Mouse (Mus musculus) Patski (cell line): ENCODE results near the gene Usp36. TPM values are rescaled to one million over a fixed set of nuclear protein-coding genes. Genes with fewer than 3 reads are reported as not detected.
A peak's percentile ranks its signal among the peaks of the same experiment; 100 is the strongest.

Experiments
- ATAC-seq: fragments of 100-300 bp; one replicate; pipeline ENCODE4 v1.8.0; 2021
- CTCF ChIA-PET: fragments of 350-600 bp; sonication (Branson Sonifier 250); formaldehyde crosslinking; loops from one replicate; lab custom pipeline; 2022; ENCODE audit warnings: inconsistent platforms; lab: Charles Lee
- POLR2A ChIA-PET: fragments of 350-600 bp; sonication (Branson Sonifier 250); formaldehyde crosslinking; loops from one replicate; lab custom pipeline; 2022; ENCODE audit warnings: antibody characterized with exemption, inconsistent platforms; lab: Charles Lee
- DNase-seq: peaks from one replicate; pipeline ENCODE4 v3.0.0-alpha.2; 2011; ENCODE audit warnings: low read depth, low spot score
- H3K27me3 ChIP-seq: fragments of 371-371 bp; one replicate; pipeline ENCODE4 v1.5.1; 2021
- CTCF ChIP-seq: fragments of 100-300 bp; IDR thresholded peaks from one replicate; pipeline ENCODE4 v1.5.1; 2021
- in situ Hi-C: fragments of 300-500 bp; cut with MboI; formaldehyde crosslinking; loops from 3 replicates; pipeline ENCODE4 v1.11.1; 2018; ENCODE audit warnings: low pct_unique_long_range_greater_than_20kb, mixed read lengths
- polyA plus RNA-seq: library from polyadenylated mRNA; unstranded; gene quantifications from one replicate; pipeline ENCODE4 v1.2.3, GENCODE M21; 2021

Gene Usp36
- polyA plus RNA-seq, 1 experiment from 2014 or later: 26.0 TPM

DNA sequence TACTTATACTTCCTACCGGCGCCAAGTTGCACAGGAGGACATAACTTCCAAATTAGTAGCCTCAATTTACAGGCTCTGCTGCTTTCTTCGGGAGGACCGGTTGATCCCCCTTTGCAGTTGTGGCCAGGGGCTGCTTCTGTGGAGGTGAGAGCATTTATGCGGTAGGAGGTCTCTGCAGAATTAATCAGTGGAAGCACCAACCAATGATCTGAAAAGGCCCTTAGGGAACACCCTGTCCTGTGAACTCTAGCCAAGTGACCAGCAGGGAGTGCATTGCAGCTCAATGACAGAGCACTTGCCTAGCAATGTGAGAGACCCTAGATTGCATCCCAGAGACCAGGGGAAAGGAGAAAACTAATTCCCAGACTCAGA, 41.0 kb downstream of the Usp36 start:
- TF ChIP-seq CTCF: no peak
- ChIA-PET CTCF (no interaction called here), POLR2A (interaction anchor here (0.6 to 1.1 kb wide), 2 partner anchors 40 to 164 kb away, joined by 3 read pairs; no protein-coding TSS in a partner anchor)
- in situ Hi-C loops: no loop called here
- H3K27me3 ChIP-seq: no peaks in the 10 kb centered on the region
- no peak for DNase-seq
- ATAC-seq: peak; percentile 10

DNA sequence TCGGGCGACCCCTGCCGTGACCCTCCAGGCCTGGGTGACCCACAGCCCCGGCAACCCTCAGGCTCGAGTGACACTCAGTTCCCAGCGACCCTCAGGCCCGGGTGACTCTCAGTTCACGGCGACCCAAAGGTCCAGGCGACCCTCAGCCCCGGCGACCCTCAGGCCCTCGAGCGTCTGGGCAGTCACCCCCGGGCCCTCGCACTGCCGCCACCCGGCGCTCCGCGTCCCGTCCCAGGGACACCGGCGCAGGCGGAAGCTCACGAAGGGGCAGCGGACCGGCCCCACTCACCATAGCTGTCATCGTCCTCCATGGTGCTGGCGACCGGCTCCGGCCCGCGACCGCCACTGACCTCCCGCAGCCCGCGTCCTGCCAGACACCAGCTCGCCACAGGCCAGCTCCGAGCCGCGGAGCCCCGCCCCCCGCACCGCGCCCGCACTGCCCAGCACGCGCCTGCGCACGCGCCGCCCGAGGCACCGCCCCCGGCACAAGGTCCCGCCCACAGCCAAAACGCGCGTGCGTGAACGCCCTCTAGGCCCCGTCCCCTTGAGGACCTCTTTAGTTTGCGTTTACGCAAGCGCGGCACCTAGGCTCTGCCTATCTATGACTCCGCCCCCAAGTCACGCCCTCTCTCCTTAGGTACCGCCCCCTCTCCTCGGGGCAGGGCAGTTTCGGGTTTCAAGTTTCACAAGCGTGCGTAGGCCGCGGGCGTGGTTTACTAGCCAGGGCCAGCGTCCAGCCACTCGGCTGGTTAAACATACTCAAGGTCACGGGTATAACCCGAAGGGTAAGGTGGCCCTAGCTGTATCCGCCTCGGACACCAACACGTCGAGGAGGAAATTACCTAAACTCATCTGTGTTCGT, 41.7 kb downstream of the Usp36 start, which contains the start of gene Cyth1:
Gene Cyth1 (minus strand): TSS at position 443 of the 862 bp plus-strand sequence.
- POLR2A ChIA-PET: interaction anchor here (0.6 to 1.2 kb wide), 3 partner anchors 9 to 164 kb away, joined by 3 to 5 read pairs (median 3); no protein-coding TSS in a partner anchor
- CTCF ChIA-PET: interaction anchor here (1.1 to 1.6 kb wide), 2 partner anchors 11 to 16 kb away, joined by 4 to 5 read pairs; no protein-coding TSS in a partner anchor
- DNase-seq (peak; percentile 98), ATAC-seq (peak; percentile 83)
- in situ Hi-C loops: no loop called here
- no peaks in the 10 kb centered on the region for H3K27me3 ChIP-seq
- TF ChIP-seq CTCF: no peak

DNA sequence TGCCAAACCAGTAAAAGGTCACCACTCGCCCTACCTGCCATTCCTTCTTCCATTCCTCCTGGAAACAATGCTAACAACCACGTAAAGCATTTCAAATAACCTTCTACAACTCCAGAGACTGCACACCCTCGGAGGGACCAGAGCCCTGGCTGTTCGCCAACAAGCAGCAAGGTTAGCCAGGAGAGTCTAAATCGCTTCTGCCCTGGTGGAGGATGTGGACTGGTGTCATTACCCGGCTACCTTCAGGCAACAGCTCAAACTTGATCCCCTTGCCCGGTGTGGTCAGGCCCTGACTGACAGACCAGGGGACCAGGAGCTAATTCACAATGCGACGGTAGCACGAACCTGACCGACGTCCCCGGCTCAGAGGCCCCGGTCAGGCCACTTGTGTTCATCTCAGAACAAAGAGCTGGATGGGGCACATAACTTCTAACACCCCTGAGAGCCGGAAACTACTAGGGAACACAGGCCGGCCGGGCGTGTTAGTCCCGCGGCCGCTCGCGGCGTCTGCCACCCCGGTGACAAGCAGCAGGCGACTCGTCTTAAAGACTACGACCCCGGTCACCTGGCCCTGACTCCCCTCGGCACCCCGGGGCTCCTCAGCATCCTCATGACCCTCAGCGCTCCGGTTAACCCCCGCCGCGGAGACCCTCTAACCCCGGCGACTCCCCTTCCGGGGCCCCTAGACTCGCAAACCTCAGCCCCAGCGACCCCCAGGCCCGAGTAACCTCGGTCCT, 42.5 kb downstream of the Usp36 start:
- ATAC-seq: peak; percentile 13
- ChIA-PET CTCF (interaction anchor here (1.1 to 2.2 kb wide), 3 partner anchors 10 to 28 kb away, joined by 4 to 5 read pairs (median 4); no protein-coding TSS in a partner anchor), POLR2A (interaction anchor here (1.2 kb wide), 1 partner anchor 8 kb away, joined by 5 read pairs; no protein-coding TSS in a partner anchor)
- H3K27me3 ChIP-seq: no peaks in the 10 kb centered on the region
- in situ Hi-C loops: no loop called here
- TF ChIP-seq CTCF: no peak
- no peak for DNase-seq

DNA sequence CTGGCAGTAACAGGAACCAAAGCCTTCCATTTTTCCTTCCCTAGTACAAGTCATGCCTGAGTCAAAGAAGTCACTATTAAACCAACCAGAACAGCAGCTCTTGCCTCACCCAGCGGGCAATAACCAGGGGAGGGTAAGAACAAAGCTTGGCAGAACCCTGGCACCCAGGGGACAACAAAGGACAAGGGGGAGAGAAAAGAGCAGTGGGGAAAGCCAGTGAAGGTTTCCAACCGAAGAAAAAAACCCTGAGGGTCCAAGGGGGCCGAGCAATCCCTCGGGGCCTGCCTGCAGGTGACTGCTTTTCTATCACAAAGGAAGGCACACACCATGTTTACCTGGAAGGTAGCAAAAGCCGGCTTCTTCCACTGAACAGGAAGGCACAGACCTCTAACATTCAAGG, 43.3 kb downstream of the Usp36 start:
- no peaks in the 10 kb centered on the region for H3K27me3 ChIP-seq
- ChIA-PET POLR2A (no interaction called here), CTCF (interaction anchor here (1.6 to 2.2 kb wide), 2 partner anchors 9 to 27 kb away, joined by 4 to 5 read pairs; no protein-coding TSS in a partner anchor)
- TF ChIP-seq CTCF: no peak
- in situ Hi-C loops: no loop called here
- DNase-seq (no peak), ATAC-seq (no peak)

DNA sequence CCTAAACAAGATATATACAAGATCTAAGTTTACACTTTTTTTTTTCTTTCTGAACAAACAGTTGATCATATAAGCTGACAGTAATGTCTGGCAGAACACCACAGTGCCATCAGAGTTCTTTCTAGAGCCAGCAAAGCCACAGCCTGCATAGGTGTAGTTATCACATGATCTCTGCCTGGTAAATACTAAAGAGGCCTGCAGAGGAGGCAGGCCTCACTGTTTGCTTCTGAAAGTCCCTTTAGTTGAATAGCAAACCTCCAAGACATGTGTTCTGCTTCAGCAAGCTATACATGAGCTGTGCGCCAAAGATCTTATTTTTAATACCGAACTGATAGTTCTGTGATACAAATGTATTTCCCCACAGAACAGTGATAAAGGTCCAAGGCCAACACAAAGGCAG, 44.9 kb downstream of the Usp36 start:
- in situ Hi-C loops: no loop called here
- ATAC-seq: no peak
- no peak for TF ChIP-seq CTCF
- no peak for DNase-seq
- POLR2A ChIA-PET: no interaction called here
- no peaks in the 10 kb centered on the region for H3K27me3 ChIP-seq
- CTCF ChIA-PET: no interaction called here

DNA sequence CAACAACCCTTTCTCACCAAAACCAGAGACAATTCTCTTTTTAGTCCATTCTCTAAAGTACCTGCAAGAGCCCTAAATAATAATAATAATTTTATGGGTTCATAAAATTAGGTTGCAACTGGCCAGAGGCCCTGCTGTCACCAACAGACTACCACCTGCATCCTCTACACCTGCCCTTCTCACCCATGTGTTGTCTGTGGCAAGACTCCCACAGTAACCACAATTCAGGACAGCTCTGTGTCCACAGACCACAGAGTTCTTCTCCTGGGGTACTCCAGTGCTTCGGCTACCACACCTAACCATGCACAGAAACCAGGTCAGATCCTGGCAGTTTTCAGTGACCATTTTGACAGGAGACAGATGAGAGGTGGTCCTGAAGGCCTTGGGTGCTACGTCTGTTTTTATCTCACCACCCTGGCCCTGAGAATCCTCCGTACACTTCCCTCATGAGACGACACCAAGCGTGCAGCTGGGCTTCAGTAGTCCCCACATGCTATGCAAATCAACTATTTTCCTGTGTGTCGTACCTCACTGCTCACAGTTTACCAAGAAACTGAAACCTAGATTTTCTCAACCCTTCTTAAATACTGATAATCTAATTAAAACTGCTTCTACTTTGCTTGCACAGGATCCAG, 46.3 kb downstream of the Usp36 start:
- no peak for TF ChIP-seq CTCF
- no peak for ATAC-seq
- POLR2A ChIA-PET: interaction anchor here (0.5 kb wide), 1 partner anchor 1103 kb away, joined by 4 read pairs; no protein-coding TSS in a partner anchor
- DNase-seq: no peak
- H3K27me3 ChIP-seq: no peaks in the 10 kb centered on the region
- in situ Hi-C loops: no loop called here
- CTCF ChIA-PET: interaction anchor here (1.1 kb wide), 1 partner anchor 14 kb away, joined by 3 read pairs; no protein-coding TSS in a partner anchor

DNA sequence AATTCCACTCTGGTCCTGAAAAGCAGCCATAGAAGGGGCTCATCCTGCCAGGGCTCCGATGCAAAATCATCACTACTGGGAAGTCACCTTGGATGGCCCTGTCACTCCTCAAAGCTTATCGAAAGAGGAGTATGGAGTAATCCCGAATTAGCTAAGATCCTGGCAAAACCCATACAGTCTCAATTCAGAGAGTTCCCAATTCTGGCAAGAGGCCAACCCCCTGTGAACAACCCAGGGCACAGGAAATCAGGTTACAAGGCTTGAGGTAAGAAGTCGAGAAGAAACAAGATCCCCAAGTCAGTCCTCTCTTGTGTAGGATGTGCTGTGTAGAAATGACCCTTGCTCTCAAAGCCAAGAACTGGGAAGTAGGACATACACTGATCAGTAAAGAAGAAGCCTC, 47.5 kb downstream of the Usp36 start:
- H3K27me3 ChIP-seq: no peaks in the 10 kb centered on the region
- ChIA-PET POLR2A (no interaction called here), CTCF (no interaction called here)
- DNase-seq: no peak
- ATAC-seq: no peak
- TF ChIP-seq CTCF: no peak
- in situ Hi-C loops: no loop called here

DNA sequence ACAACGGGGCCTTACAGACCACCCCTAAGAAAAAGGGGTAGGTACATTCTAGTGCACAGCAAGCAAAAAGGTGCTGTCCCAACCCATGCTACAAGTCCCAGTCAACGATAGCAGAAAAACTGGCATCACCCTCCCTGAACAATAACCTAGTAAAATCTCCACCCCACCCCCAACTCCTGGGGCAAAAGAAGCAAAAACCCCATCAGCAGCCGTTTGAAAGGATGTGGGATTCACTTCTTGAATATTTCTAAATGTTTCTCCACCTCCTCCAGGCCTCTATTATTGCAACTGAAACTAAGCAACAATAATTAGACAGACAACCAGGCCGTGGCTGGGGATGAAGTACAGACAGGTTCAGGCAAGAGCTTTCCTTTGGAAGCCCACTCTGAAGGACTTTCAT, 49.7 kb downstream of the Usp36 start:
- H3K27me3 ChIP-seq: no peaks in the 10 kb centered on the region
- POLR2A ChIA-PET: no interaction called here
- DNase-seq: no peak
- no peak for TF ChIP-seq CTCF
- CTCF ChIA-PET: interaction anchor here (1.2 kb wide), 1 partner anchor 8 kb away, joined by 4 read pairs; no protein-coding TSS in a partner anchor
- in situ Hi-C loops: no loop called here
- ATAC-seq: no peak

DNA sequence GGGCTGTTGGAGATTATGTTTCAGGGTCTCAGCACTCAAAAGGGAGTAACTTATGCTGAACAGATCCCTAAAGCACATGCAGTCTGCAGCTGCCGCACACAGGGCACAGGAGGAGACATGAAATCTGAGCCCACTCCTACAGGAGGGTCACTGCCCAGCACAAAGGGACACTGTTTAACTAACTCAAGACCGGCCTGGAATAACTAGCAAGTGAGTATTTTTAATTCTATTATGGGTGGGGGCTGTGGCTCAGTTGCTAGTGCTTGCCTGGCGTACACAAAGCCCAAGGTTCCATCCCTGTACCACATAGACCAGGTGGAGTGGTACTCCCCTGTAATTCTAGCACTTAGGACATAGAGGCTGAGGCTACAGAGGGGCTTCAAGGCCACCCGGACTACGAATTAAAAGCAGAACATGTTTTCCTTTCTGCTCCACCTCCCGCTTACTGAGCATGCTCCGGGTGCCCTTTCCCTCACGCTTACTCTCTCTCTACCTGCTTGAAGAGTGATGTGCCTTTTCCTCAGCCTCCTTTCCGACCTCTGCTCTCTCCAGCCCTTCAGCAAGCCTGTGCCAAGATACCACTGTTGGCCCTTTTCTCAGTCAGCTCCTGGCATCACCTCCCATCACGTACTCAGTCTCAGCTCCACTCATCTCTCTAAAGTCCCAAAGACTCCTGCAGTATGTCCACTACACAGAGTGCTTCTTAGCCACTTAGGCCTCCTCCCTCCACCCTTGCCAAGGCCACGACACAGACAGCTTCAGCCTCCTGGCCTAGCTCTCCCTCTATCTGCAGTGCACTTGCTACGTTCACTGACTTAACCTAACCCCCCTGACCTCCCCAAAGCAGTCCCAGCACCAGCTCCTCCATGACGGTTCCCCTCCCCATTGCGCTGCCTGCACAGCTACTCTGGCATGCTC, 50.5 kb downstream of the Usp36 start:
- in situ Hi-C loops: no loop called here
- TF ChIP-seq CTCF: no peak
- ATAC-seq (no peak), DNase-seq (no peak)
- POLR2A ChIA-PET: interaction anchor here (0.7 kb wide), 1 partner anchor 9 kb away, joined by 5 read pairs; the partner anchor contains the start of gene Cyth1
- no peaks in the 10 kb centered on the region for H3K27me3 ChIP-seq
- CTCF ChIA-PET: no interaction called here
